14 mouse cellular contexts compared by ENCODE assay signal in genomic region chr2:61246691-61247258, GRCm38 (mm10).
DNase-seq lines count a peak whose midpoint lies in the region; ATAC-seq lines count a peak whose summit lies in the region.
"Had no signal": no experiment of that assay in that cellular context is flagged by ENCODE, and none has a peak within 500 bp of the region (broad histone marks: within the 10 kb centered on the region; RNA-seq: fewer than 3 reads in every experiment).

No protein-coding gene starts in this region.

- WGBS in neural tube, embryonic 11.5 days: 7% methylated on average over 3 of the region's 3 CpGs

- no peak overlapping the region for H3K9ac ChIP-seq in neural tube, embryonic 11.5 days (ENCODE audit: low read length)
- H3K9ac ChIP-seq: embryonic facial prominence, embryonic 13.5 days; liver, embryonic 14.5 days had no signal

- DNase-seq in heart, adult 18-20 months: peak; percentile 10 to 21
- DNase-seq in heart, postnatal 25 days (ENCODE audit: low spot score): no peak
- DNase-seq in neural tube, embryonic 11.5 days (ENCODE audit: low spot score): peak; percentile 16
- DNase-seq in neural tube, embryonic 10.5 days (ENCODE audit: extremely low spot score, low spot score): no peak
- peak; percentile 46 for DNase-seq in fibroblast of lung, adult 2 months (ENCODE audit: low read depth)
- peak; percentile 46 for DNase-seq in mesoderm, embryonic 11.5 days (ENCODE audit: low read depth, low spot score)
- DNase-seq in thymus, postnatal 10 days (ENCODE audit: low spot score in 2 of 2): no peak
- no peak for DNase-seq in left cerebral cortex, postnatal 25 days (ENCODE audit: low spot score in 2 of 2)
- DNase-seq: cerebellum, adult 11-12 months; kidney, adult 11 months; midbrain, embryonic 14.5 days; right cerebral cortex, postnatal 25 days had no signal

- no peak overlapping the region for H3K27ac ChIP-seq in neural tube, embryonic 11.5 days (ENCODE audit: low read depth, low read length)
- H3K27ac ChIP-seq: embryonic facial prominence, embryonic 13.5 days; liver, embryonic 14.5 days had no signal

- H3K9me3 ChIP-seq in neural tube, embryonic 11.5 days (ENCODE audit: control insufficient read depth, low read length): no peaks in the 10 kb centered on the region
- H3K9me3 ChIP-seq: embryonic facial prominence, embryonic 13.5 days had no signal

- H3K27me3 ChIP-seq in neural tube, embryonic 11.5 days (ENCODE audit: control insufficient read depth, insufficient read depth, low read length): no peaks in the 10 kb centered on the region
- H3K27me3 ChIP-seq: embryonic facial prominence, embryonic 13.5 days had no signal

- intact Hi-C loops in heart, postnatal 25 days (cut with DNase I): no loop called here
- intact Hi-C loops in left cerebral cortex, postnatal 25 days (cut with DNase I): no loop called here

- no peak overlapping the region for H3K4me2 ChIP-seq in neural tube, embryonic 11.5 days (ENCODE audit: low read depth)
- H3K4me2 ChIP-seq: embryonic facial prominence, embryonic 13.5 days had no signal

- no peak overlapping the region for H3K4me3 ChIP-seq in neural tube, embryonic 11.5 days (ENCODE audit: low read depth, low read length)
- H3K4me3 ChIP-seq: embryonic facial prominence, embryonic 13.5 days had no signal

- no peak for ATAC-seq in neural tube, embryonic 11.5 days (ENCODE audit: insufficient read depth, low FRiP score, low TSS enrichment)

- no peaks in the 10 kb centered on the region for H3K36me3 ChIP-seq in neural tube, embryonic 11.5 days (ENCODE audit: control insufficient read depth, insufficient read depth, low read length)
- H3K36me3 ChIP-seq: embryonic facial prominence, embryonic 13.5 days had no signal

- peaks cover 5% of the 10 kb centered on the region; the same call in 1 of the 2 replicates for H3K4me1 ChIP-seq in neural tube, embryonic 11.5 days (ENCODE audit: control insufficient read depth, insufficient read depth, low read length)

Comparison
In these comparisons a context has a peak if more than half of its experiments do, and no peak if none do; other contexts are left out.
1. DNase-seq: peak in heart, adult 18-20 months (2 of 2), neural tube, embryonic 11.5 days (single experiment), fibroblast of lung, adult 2 months (single experiment) and mesoderm, embryonic 11.5 days (single experiment); none in heart, postnatal 25 days (single experiment), neural tube, embryonic 10.5 days (single experiment), thymus, postnatal 10 days (0 of 2) and left cerebral cortex, postnatal 25 days (0 of 2).